Mouse (Mus musculus) forebrain, embryonic 14.5 days (tissue): ENCODE results near the gene Btbd9. TPM values are rescaled to one million over a fixed set of nuclear protein-coding genes. Genes with fewer than 3 reads are reported as not detected.

Source experiments
- ATAC-seq: fragments of 200-750 bp; cut with Nextera tagmentation; 2 replicates; pipeline ENCODE4 v1.8.0; 2017; ENCODE audit warnings: mild to moderate bottlenecking, moderate library complexity
- DNase-seq: peaks from one replicate; pipeline ENCODE4 v3.0.0-alpha.2; 2015; ENCODE audit warnings: low spot score
- H3K27ac ChIP-seq: fragments of 300-500 bp; sonication (generic); 2 replicates; pipeline ENCODE4 v1.5.1; 2014; ENCODE audit warnings: low read depth, mild to moderate bottlenecking, control low read depth, low read length, moderate library complexity
- H3K27me3 ChIP-seq: fragments of 300-500 bp; sonication (generic); replicated peaks from 2 replicates; pipeline ENCODE4 v1.6.1; 2014; ENCODE audit warnings: low read length, control low read depth, mixed read lengths; ENCODE audit not compliant: control insufficient read depth, insufficient read depth
- H3K36me3 ChIP-seq: fragments of 300-500 bp; sonication (generic); 2 replicates; pipeline ENCODE4 v1.6.1; 2014; ENCODE audit warnings: low read length, control low read depth; ENCODE audit not compliant: control insufficient read depth, insufficient read depth
- H3K4me1 ChIP-seq: fragments of 300-500 bp; sonication (generic); 2 replicates; pipeline ENCODE4 v1.6.1; 2014; ENCODE audit warnings: antibody characterized with exemption, low read length, control low read depth; ENCODE audit not compliant: control insufficient read depth, insufficient read depth
- H3K4me2 ChIP-seq: fragments of 300-500 bp; sonication (generic); 2 replicates; pipeline ENCODE4 v1.6.1; 2014; ENCODE audit warnings: mild to moderate bottlenecking, control low read depth, low read length
- H3K4me3 ChIP-seq: fragments of 300-500 bp; sonication (generic); 2 replicates; pipeline ENCODE4 v1.5.1; 2014; ENCODE audit warnings: low read depth, low read length, control low read depth
- H3K9ac ChIP-seq: fragments of 300-500 bp; sonication (generic); 2 replicates; pipeline ENCODE4 v1.6.1; 2014; ENCODE audit warnings: mild to moderate bottlenecking, low read length, control low read depth, moderate library complexity
- H3K9me3 ChIP-seq: fragments of 300-500 bp; sonication (generic); replicated peaks from 2 replicates; pipeline ENCODE4 v1.6.1; 2016; ENCODE audit warnings: low read length, control low read depth, mixed read lengths; ENCODE audit not compliant: control insufficient read depth
- WGBS: fragments of 180-500 bp; shearing (Covaris S2); extraction: QIAGEN DNeasy Blood & Tissue Kit; methylation state at CpG from one replicate; pipeline ENCODE4 v1.1.7; 2014; 5-methylcytosine and 5-hydroxymethylcytosine counted together
- polyA plus RNA-seq: library from polyadenylated mRNA; unstranded; fragments of >200 nt; fragmentation: Nextera tagmentation; extraction: Ambion mirVana; gene quantifications from 2 replicates; pipeline ENCODE4 v1.2.1, GENCODE M21; 2014

Btbd9 gene
- polyA plus RNA-seq, 1 experiment from 2014 or later: 73.7 TPM

DNA sequence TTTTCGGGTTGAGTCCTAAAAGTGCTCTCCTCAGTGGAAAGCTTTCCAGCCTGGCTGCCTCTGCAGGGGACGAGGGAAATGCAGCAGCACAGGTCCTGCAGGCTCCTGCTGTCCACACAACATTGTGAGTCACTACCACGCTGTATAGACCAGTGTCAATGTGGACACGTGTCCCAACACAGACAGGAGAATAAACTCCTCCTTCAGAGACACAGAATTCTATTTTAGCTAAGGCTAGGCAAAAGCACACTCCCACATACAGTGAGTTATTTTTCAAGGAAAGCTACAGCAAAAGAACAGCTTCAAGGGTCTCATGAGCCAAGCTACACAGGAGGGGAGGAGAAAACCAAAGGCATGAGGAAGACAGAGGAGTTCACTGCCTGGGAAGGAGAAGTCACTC is 243.2 kb downstream of the Btbd9 start:
- peaks cover 4% of the 10 kb centered on the region; the same call in 1 of the 2 replicates for H3K4me1 ChIP-seq
- H3K9me3 ChIP-seq: no peaks in the 10 kb centered on the region
- no peak overlapping the region for H3K9ac ChIP-seq
- DNase-seq: no peak
- no peak for ATAC-seq
- no peaks in the 10 kb centered on the region for H3K36me3 ChIP-seq
- no peak overlapping the region for H3K27ac ChIP-seq
- no peaks in the 10 kb centered on the region for H3K27me3 ChIP-seq
- H3K4me3 ChIP-seq: no peak overlapping the region
- H3K4me2 ChIP-seq: no peak overlapping the region
- 82% methylated on average over 4 of the region's 4 CpGs for WGBS

DNA sequence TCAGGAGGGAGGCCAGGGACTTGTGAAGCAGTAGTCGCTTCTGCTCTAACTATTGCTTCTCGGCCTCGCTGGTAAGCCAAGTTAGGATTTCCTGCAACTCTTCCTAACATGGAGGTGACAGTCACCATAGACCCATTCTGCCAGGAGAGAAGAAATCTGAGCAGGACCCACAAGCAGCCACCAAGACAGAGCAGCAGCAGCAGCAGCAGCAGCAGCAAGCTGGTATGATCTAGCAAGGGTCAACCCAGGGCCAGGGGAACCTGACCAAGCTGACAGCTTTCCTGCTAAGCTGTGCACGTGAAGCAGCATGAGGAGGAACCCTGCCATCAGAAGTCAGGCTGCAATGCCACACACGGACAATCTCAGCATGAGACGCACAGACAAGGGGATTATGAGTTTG is 244.9 kb downstream of the Btbd9 start:
- Histone ChIP-seq H3K27ac (no peak overlapping the region), H3K9me3 (no peaks in the 10 kb centered on the region), H3K4me3 (no peak overlapping the region), H3K36me3 (no peaks in the 10 kb centered on the region), H3K4me2 (no peak overlapping the region), H3K4me1 (0 out of 2 replicates have a peak, but pooled peaks cover 4% of the 10 kb centered on the region), H3K9ac (no peak overlapping the region), H3K27me3 (no peaks in the 10 kb centered on the region)
- ATAC-seq: no peak
- WGBS: 76% methylated on average over 6 of the region's 6 CpGs
- no peak for DNase-seq

DNA sequence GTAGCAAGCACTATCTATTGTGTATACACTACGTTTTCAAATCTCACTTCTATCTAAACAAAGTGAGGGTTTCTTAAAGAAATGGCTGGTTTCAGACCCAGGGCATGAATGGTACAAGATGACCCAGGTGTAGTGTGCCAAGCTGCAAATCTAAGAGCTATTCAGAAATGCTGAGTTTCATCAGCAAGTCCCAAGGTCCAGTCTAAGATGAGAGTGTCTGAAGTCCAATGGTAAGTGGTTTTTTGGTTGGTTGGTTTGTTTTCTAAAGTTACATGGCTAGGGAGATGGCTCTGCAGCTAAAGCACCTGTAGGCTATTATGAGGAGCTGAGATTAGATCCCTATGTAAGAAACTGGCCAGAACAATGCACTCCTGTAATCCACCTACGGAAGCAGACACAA is 246.8 kb downstream of the Btbd9 start:
- DNase-seq (no peak), ATAC-seq (no peak)
- Histone ChIP-seq H3K4me1 (0 out of 2 replicates have a peak, but pooled peaks cover 2% of the 10 kb centered on the region), H3K36me3 (no peaks in the 10 kb centered on the region), H3K9me3 (no peaks in the 10 kb centered on the region), H3K4me2 (no peak overlapping the region), H3K4me3 (no peak overlapping the region), H3K27me3 (no peaks in the 10 kb centered on the region), H3K27ac (no peak overlapping the region), H3K9ac (no peak overlapping the region)
- 77% methylated on average over 2 of the region's 2 CpGs for WGBS

DNA sequence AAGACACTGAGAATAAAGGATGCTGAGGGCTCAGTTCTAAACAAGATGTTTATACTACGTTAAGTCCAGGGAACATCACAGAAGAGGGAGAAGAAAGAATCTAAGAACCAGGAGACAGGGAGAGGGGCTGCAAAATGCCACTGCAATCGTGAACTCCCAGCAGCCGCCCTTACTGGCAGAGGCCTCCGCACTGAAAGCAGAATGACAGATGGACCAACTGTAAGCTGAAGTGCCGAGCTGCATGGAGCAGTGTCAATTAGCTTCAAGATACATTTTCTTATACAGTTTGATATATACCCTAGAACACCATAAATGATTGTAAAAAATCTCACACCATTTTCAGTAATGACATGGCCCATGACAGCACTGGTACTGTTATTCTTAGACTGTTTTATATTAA is 247.4 kb downstream of the Btbd9 start:
- no peaks in the 10 kb centered on the region for H3K36me3 ChIP-seq
- DNase-seq (peak; percentile 44), ATAC-seq (no peak)
- no peaks in the 10 kb centered on the region for H3K9me3 ChIP-seq
- H3K27me3 ChIP-seq: no peaks in the 10 kb centered on the region
- H3K4me1 ChIP-seq: 0 out of 2 replicates have a peak, but pooled peaks cover 2% of the 10 kb centered on the region
- no peak overlapping the region for H3K27ac ChIP-seq
- no peak overlapping the region for H3K4me3 ChIP-seq
- 54% methylated on average over 5 of the region's 5 CpGs for WGBS
- no peak overlapping the region for H3K9ac ChIP-seq
- H3K4me2 ChIP-seq: no peak overlapping the region

DNA sequence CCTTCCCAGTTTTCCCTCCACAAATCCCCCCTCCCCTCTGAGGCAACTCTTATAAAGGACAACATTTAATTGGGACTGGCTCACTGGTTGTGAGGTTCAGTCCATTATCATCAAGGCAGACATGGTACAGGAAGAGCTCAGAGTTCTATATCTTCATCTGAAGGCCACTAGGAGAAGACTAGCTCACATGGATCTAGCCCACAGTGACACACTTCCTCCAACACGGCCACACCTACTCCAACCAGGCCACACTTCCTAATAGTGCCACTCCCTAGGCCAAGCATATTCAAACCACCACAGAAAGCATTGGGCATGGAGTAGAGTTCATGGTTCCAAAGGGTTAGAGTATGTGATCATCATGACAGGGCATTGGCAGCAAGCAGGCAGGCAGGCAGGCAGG is 249.4 kb downstream of the Btbd9 start:
- no peak overlapping the region for H3K27ac ChIP-seq
- 0 out of 2 replicates have a peak, but pooled peaks cover 2% of the 10 kb centered on the region for H3K4me1 ChIP-seq

DNA sequence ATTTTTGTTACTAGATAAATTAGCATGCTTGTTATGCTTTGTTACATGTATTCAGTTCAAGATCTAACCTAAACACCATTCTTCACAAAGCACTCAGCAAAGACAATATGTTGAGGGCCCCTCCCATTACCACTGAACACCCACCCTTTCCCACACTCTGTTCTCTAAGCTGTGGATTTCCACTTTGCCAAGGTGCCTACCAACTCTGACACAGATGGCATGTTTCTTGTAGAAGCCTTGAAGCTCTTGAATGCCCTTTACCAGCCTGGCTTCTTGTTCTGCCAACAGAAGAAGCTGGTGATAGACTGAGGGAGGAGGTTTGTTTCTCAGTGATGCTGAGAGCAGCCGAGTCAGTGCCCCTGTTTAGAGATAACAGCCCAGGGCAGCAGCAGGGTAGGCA is 256.0 kb downstream of the Btbd9 start:
- no peak overlapping the region for H3K9ac ChIP-seq
- no peaks in the 10 kb centered on the region for H3K36me3 ChIP-seq
- no peaks in the 10 kb centered on the region for H3K27me3 ChIP-seq
- no peak overlapping the region for H3K4me3 ChIP-seq
- H3K4me1 ChIP-seq: no peaks in the 10 kb centered on the region
- H3K27ac ChIP-seq: no peak overlapping the region
- ATAC-seq (no peak), DNase-seq (no peak)
- H3K4me2 ChIP-seq: no peak overlapping the region
- 60% methylated on average over 1 of the region's 1 CpGs for WGBS
- H3K9me3 ChIP-seq: no peaks in the 10 kb centered on the region

More for the DNA sequence above, 249.4 kb downstream of the Btbd9 start:
- ATAC-seq (no peak), DNase-seq (no peak)
- WGBS: 85% methylated on average over 1 of the region's 1 CpGs
- Histone ChIP-seq H3K9ac (no peak overlapping the region), H3K27me3 (no peaks in the 10 kb centered on the region), H3K4me2 (no peak overlapping the region), H3K4me3 (no peak overlapping the region), H3K9me3 (no peaks in the 10 kb centered on the region), H3K36me3 (no peaks in the 10 kb centered on the region)

DNA sequence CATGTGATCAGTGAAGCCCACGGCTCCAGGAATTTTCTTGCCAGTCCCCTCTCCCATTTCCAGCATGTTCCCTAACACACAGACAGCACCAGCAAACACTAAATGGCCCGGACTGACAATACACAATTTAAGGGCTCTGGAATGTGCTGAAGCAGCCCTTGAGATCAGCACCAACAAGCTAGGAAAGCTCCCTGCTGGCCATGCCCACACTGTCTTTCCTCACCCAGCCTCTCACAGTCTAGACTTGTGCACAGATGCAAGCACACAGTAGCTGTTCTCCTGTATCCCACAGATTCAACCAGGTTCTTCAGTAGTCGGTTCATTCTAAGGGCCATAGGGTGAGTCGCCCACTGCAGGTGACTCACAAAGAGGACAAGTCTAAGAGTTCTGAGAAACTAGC is 263.6 kb downstream of the Btbd9 start:
- H3K27me3 ChIP-seq: no peaks in the 10 kb centered on the region
- H3K27ac ChIP-seq: no peak overlapping the region
- H3K4me2 ChIP-seq: no peak overlapping the region
- no peaks in the 10 kb centered on the region for H3K36me3 ChIP-seq
- H3K9ac ChIP-seq: no peak overlapping the region
- DNase-seq: no peak
- no peak for ATAC-seq
- WGBS: 65% methylated on average over 4 of the region's 4 CpGs
- H3K9me3 ChIP-seq: no peaks in the 10 kb centered on the region
- H3K4me1 ChIP-seq: peaks cover 3% of the 10 kb centered on the region; the same call in 1 of the 2 replicates
- H3K4me3 ChIP-seq: no peak overlapping the region

DNA sequence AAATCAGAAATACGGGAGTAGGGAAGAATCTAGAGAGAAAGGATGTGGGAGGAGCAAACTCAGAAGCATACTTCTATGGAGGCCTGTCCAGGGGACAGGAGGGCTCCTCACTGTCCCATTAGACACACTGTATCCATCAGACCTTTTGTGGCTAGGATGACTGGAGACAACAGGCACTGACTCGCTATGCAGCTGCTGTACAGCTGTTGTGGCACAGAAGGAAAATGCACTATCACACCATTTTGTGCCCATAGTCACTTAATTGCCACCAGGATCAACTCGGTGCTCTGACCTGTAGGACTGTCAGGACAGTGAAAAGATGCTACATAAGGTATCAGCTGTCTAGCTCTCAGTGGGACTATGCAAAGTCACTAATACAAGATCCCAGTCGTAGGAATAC is 266.7 kb downstream of the Btbd9 start:
- H3K9ac ChIP-seq: no peak overlapping the region
- H3K36me3 ChIP-seq: no peaks in the 10 kb centered on the region
- ATAC-seq: no peak
- peaks cover 5% of the 10 kb centered on the region; the same call in 1 of the 2 replicates for H3K4me1 ChIP-seq
- no peak overlapping the region for H3K4me2 ChIP-seq
- H3K27me3 ChIP-seq: no peaks in the 10 kb centered on the region
- DNase-seq: no peak
- 77% methylated on average over 4 of the region's 4 CpGs for WGBS
- H3K4me3 ChIP-seq: no peak overlapping the region
- H3K9me3 ChIP-seq: no peaks in the 10 kb centered on the region
- no peak overlapping the region for H3K27ac ChIP-seq

DNA sequence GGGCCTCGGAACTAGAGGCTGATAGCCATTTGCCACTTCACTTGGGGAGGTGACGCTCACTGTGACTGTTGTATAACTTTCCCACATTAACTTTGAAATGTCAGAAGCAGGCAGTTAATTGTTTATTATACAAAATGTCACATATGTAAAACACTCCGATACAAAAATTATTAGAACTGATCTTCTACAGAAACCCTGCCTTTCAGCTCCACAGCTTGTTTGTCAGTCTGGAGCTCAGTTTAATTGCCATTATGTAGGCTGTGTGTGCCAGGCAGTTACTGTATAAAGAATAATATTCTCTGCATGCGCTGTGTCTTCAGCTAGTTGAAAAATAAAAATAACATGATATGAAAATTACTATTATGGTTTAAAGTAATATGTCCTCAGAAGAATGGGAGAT is 267.4 kb downstream of the Btbd9 start:
- Histone ChIP-seq H3K27ac (no peak overlapping the region; the same call in 1 of the 2 replicates), H3K4me3 (no peak overlapping the region), H3K4me1 (peaks cover 5% of the 10 kb centered on the region; the same call in 1 of the 2 replicates), H3K27me3 (no peaks in the 10 kb centered on the region), H3K4me2 (no peak overlapping the region), H3K36me3 (no peaks in the 10 kb centered on the region), H3K9ac (no peak overlapping the region), H3K9me3 (no peaks in the 10 kb centered on the region)
- no peak for DNase-seq
- WGBS: 78% methylated on average over 4 of the region's 4 CpGs
- ATAC-seq: no peak
